Mouse (Mus musculus) liver, postnatal 0 days (tissue): Measurements from ENCODE around the gene Cdk14. TPM values are rescaled to one million over a fixed set of nuclear protein-coding genes. Genes with fewer than 3 reads are reported as not detected.

Source experiments
- ATAC-seq: fragments of 200-750 bp; cut with Nextera tagmentation; 2 replicates; pipeline ENCODE4 v1.8.0; 2017; ENCODE audit warnings: mild to moderate bottlenecking, moderate library complexity
- DNase-seq: peaks from one replicate; pipeline ENCODE4 v3.0.0-alpha.2; 2016
- H3K27ac ChIP-seq: fragments of 300-500 bp; sonication (generic); 2 replicates; pipeline ENCODE4 v1.5.1; 2014; ENCODE audit warnings: antibody characterized with exemption, moderate library complexity, mild to moderate bottlenecking, low read depth
- H3K27me3 ChIP-seq: fragments of 300-500 bp; sonication (generic); 2 replicates; pipeline ENCODE4 v1.6.1; 2014; ENCODE audit warnings: low read length, control low read depth, mixed read lengths; ENCODE audit not compliant: insufficient read depth
- H3K36me3 ChIP-seq: fragments of 300-500 bp; sonication (generic); replicated peaks from 2 replicates; pipeline ENCODE4 v1.6.1; 2014; ENCODE audit warnings: mild to moderate bottlenecking, control low read depth, low read length, moderate library complexity, mixed read lengths; ENCODE audit not compliant: insufficient read depth
- H3K4me1 ChIP-seq: fragments of 300-500 bp; sonication (generic); 2 replicates; pipeline ENCODE4 v1.6.1; 2014; ENCODE audit warnings: antibody characterized with exemption, mild to moderate bottlenecking, control low read depth; ENCODE audit not compliant: insufficient read depth
- H3K4me2 ChIP-seq: fragments of 300-500 bp; sonication (generic); 2 replicates; pipeline ENCODE4 v1.6.1; 2014; ENCODE audit warnings: low read depth, mild to moderate bottlenecking, low read length, moderate library complexity, mixed read lengths
- H3K4me3 ChIP-seq: fragments of 300-500 bp; sonication (generic); 2 replicates; pipeline ENCODE4 v1.5.1; 2014; ENCODE audit warnings: low read depth, low read length
- H3K9ac ChIP-seq: fragments of 300-500 bp; sonication (generic); replicated peaks from 2 replicates; pipeline ENCODE4 v1.6.1; 2014; ENCODE audit warnings: mild to moderate bottlenecking, moderate library complexity
- H3K9me3 ChIP-seq: fragments of 300-500 bp; sonication (generic); 2 replicates; pipeline ENCODE4 v1.6.1; 2016; ENCODE audit warnings: mild to moderate bottlenecking, control low read depth, low read length, mixed read lengths
- CTCF ChIP-seq: sonication (generic); IDR thresholded peaks from 2 replicates; pipeline ENCODE4 v1.5.1; 2016; ENCODE audit warnings: antibody characterized with exemption, low read depth
- EP300 ChIP-seq: IDR thresholded peaks from 2 replicates; pipeline ENCODE4 v1.6.1; 2016; ENCODE audit warnings: antibody characterized with exemption, low read depth, mild to moderate bottlenecking
- WGBS: fragments of 180-500 bp; shearing (Covaris S2); extraction: QIAGEN DNeasy Blood & Tissue Kit; methylation state at CpG from one replicate; pipeline ENCODE4 v1.1.7; 2014; ENCODE audit not compliant: insufficient replicate concordance; 5-methylcytosine and 5-hydroxymethylcytosine counted together
- polyA plus RNA-seq: library from polyadenylated mRNA; unstranded; fragments of >200 nt; fragmentation: Nextera tagmentation; extraction: Ambion mirVana; gene quantifications from 2 replicates; pipeline ENCODE4 v1.2.1, GENCODE M21; 2015

Gene Cdk14
- polyA plus RNA-seq, 1 experiment from 2014 or later = 1.1 TPM

DNA sequence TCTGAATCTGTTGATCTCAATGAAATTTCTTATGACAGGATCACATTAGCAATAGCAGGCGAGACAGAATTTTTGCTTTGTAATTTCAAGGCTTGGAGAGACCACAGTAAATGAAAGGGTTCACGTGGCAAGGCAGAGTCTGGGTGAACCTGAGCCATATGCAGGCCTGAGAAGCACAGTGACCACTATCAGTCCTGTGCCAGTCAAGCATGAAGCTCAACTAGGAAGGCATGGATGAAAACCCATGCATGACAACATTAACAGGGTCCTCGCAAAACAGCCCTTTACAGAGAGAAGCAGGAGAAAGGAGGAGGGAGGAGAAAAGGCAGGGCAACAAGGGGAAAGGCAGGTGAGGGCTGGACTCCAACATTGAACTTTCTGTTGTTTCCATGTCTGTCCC is 311.1 kb downstream of the Cdk14 start:
- Histone ChIP-seq H3K36me3 (no peaks in the 10 kb centered on the region), H3K4me2 (no peak overlapping the region), H3K27ac (no peak overlapping the region), H3K9ac (no peak overlapping the region), H3K4me3 (no peak overlapping the region), H3K9me3 (no peaks in the 10 kb centered on the region), H3K4me1 (no peaks in the 10 kb centered on the region), H3K27me3 (no peaks in the 10 kb centered on the region)
- 70% methylated on average over 3 of the region's 3 CpGs for WGBS
- no peak for DNase-seq
- TF ChIP-seq CTCF (no peak), EP300 (no peak)
- no peak for ATAC-seq

- ATAC-seq (no peak), DNase-seq (no peak)
- no peak for TF ChIP-seq EP300
- TF ChIP-seq CTCF = no peak
- Histone ChIP-seq H3K4me2 (no peak overlapping the region), H3K9me3 (no peaks in the 10 kb centered on the region), H3K9ac (no peak overlapping the region), H3K27me3 (no peaks in the 10 kb centered on the region), H3K4me3 (no peak overlapping the region), H3K27ac (no peak overlapping the region), H3K36me3 (no peaks in the 10 kb centered on the region), H3K4me1 (no peaks in the 10 kb centered on the region)
- 66% methylated on average over 3 of the region's 3 CpGs for WGBS
These were observed 323.7 kb downstream of the Cdk14 start for GRCm38 (mm10) chr5:5096248-5096915.

DNA sequence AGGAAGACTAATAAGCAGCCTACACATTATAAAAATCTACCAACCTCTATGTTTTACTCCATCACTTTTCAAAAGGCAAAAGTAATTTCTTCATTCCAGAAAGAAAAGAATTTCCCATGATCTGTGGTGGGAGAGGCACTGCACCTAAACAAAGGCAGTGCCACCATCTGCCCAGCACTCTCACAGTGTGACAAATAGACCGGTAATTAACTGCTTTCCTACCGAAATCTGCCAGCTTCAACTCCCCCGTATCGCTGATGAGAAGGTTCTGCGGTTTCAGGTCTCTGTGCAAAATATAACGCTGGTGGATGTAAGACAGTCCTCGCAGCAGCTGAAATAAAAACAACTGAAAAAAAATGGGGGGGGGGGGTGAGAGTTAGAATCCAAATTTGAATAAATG is 327.4 kb downstream of the Cdk14 start:
- H3K9ac ChIP-seq = no peak overlapping the region
- H3K4me2 ChIP-seq = no peak overlapping the region
- no peak for TF ChIP-seq EP300
- TF ChIP-seq CTCF = no peak
- WGBS = 85% methylated on average over 7 of the region's 7 CpGs
- ATAC-seq = no peak
- no peak overlapping the region for H3K4me3 ChIP-seq
- no peak overlapping the region for H3K27ac ChIP-seq
- H3K9me3 ChIP-seq = no peaks in the 10 kb centered on the region
- no peaks in the 10 kb centered on the region for H3K4me1 ChIP-seq
- no peak for DNase-seq
- H3K27me3 ChIP-seq = no peaks in the 10 kb centered on the region
- H3K36me3 ChIP-seq = no peaks in the 10 kb centered on the region

- ATAC-seq (no peak), DNase-seq (no peak)
- H3K27me3 ChIP-seq = no peaks in the 10 kb centered on the region
These were observed 348.6 kb downstream of the Cdk14 start for GRCm38 (mm10) chr5:5071526-5071925.

DNA sequence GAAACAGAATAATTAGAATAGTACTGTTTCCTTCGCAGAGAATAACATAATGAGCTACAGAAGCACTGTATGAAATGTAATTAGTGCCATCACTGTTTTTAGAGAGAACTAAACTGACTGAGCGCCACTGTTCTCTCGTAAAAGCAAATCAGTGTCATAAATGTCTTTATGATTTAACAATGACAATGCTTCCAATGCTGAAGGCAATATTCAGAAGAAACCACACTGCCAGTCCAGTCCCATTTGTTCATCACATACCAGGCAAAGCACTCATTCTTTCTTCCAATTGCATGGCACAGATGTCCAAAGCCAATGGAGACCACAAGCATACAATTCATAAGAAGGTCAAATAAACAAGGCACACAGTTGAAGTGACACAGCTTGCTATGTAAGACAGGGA is 355.4 kb downstream of the Cdk14 start:
- H3K27me3 ChIP-seq = no peaks in the 10 kb centered on the region
- WGBS = 85% methylated on average over 3 of the region's 3 CpGs
- H3K36me3 ChIP-seq = no peaks in the 10 kb centered on the region
- no peak overlapping the region for H3K4me2 ChIP-seq
- TF ChIP-seq EP300 (no peak), CTCF (no peak)
- H3K9ac ChIP-seq = no peak overlapping the region
- ATAC-seq = no peak
- no peaks in the 10 kb centered on the region for H3K4me1 ChIP-seq
- H3K9me3 ChIP-seq = no peaks in the 10 kb centered on the region
- no peak overlapping the region for H3K4me3 ChIP-seq
- H3K27ac ChIP-seq = no peak overlapping the region
- no peak for DNase-seq

More at GRCm38 (mm10) chr5:5071526-5071925, 348.6 kb downstream of the Cdk14 start:
- no peaks in the 10 kb centered on the region for H3K4me1 ChIP-seq
- H3K4me3 ChIP-seq = no peak overlapping the region
- WGBS = 33% methylated on average over 1 of the region's 1 CpGs
- TF ChIP-seq CTCF (no peak), EP300 (no peak)
- H3K9ac ChIP-seq = no peak overlapping the region
- no peaks in the 10 kb centered on the region for H3K9me3 ChIP-seq
- no peaks in the 10 kb centered on the region for H3K36me3 ChIP-seq
- H3K4me2 ChIP-seq = no peak overlapping the region
- no peak overlapping the region for H3K27ac ChIP-seq

DNA sequence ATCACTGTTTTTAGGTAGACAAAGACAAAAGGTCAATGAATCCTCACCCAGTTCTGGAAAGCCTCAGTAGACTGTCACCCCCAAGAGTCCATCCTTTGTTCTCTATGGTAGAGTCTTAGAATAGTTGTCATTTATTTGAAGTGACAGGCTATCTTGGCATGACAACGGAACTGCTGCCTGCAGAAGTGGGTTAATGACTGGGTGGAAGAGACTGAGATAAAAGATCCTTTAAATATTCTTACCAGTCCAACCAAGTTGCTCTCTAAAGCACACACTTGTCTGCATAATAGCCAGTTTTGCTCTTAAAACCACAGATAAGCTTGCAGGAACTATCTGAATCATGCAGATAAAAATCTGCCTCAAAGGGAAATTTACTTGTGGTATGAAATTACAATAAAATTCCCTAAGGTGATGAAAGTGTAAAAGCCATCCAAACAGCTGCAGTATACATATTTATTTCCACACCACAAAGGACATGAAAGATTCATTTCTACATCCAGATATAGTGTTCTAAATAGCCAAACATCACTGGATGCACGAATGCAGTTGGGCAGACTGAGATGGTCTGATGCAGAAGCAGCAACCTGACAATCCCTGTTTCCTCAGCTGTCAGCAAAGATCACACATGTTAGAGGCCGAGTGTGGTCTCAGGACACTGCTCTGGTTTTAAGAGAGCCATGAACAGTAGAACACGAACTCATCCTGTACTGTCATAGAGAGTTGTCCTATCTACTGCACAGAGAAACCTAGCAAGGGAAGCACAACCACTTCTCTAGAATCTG is 363.8 kb downstream of the Cdk14 start:
- H3K9ac ChIP-seq = no peak overlapping the region

More for the DNA sequence above, 363.8 kb downstream of the Cdk14 start:
- no peaks in the 10 kb centered on the region for H3K36me3 ChIP-seq
- no peaks in the 10 kb centered on the region for H3K27me3 ChIP-seq
- DNase-seq (no peak), ATAC-seq (no peak)
- H3K9me3 ChIP-seq = no peaks in the 10 kb centered on the region
- 41% methylated on average over 4 of the region's 4 CpGs for WGBS
- no peak overlapping the region for H3K27ac ChIP-seq
- no peak overlapping the region for H3K4me3 ChIP-seq
- no peaks in the 10 kb centered on the region for H3K4me1 ChIP-seq
- TF ChIP-seq CTCF (no peak), EP300 (no peak)
- H3K4me2 ChIP-seq = no peak overlapping the region
